In the genomic region with DNA sequence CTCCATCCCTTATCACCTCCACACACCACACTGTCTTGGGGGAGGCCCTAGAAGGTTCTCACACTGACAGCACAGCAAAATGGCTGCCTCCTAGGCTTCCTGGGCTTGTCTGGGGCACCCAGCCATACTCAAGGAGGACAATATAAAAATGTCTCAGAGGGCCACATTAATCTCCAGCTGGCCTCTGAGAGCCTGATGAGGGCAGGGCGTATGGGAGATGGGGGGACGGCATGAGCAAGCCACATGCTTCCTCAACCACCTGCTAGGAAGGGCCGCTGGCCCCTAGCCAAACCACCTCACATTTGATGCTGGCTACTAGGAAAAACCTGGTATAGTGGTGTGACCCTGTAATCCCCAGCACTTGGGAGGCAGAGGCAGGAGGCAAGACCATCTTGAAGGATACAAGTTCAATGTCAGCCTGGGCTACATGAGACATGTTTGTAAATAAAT, we compare ENCODE assay signal across 8 mouse cellular contexts. TPM values are rescaled to one million over a fixed set of nuclear protein-coding genes. Genes with fewer than 3 reads are reported as not detected.
DNase-seq lines count a peak whose midpoint lies in the region; ATAC-seq and TF ChIP-seq lines count a peak whose summit lies in the region.

No protein-coding gene starts in this region.

- TF ChIP-seq POLR2A in brain, embryonic 14.5 days (IDR thresholded peaks at IDR 0.05; ENCODE audit: borderline replicate concordance, extremely low read depth, insufficient read depth, insufficient read length, poor library complexity, severe bottlenecking), result no peak
- no peak for TF ChIP-seq POLR2A in limb, embryonic 14.5 days (IDR thresholded peaks at IDR 0.05; ENCODE audit: borderline replicate concordance, extremely low read depth, insufficient read depth, insufficient read length)

- ATAC-seq in heart, embryonic 15.5 days (replicated peaks; ENCODE audit: insufficient number of reproducible peaks, insufficient read depth, low FRiP score, low read depth), result no peak
- ATAC-seq in limb, embryonic 14.5 days (ENCODE audit: low FRiP score, low read depth), result no peak
- ATAC-seq in frontal cortex, adult (ENCODE audit: low TSS enrichment), result no peak
- no peak for ATAC-seq in monocyte, adult 5-6 weeks (replicated peaks; ENCODE audit: insufficient number of reproducible peaks, low FRiP score, low TSS enrichment, poor library complexity, severe bottlenecking)

- peak overlapping the region; percentile 52 for H3K4me3 ChIP-seq in heart, embryonic 15.5 days
- no peak overlapping the region for H3K4me3 ChIP-seq in limb, embryonic 14.5 days (replicated peaks; ENCODE audit: low read length)

- no peaks in the 10 kb centered on the region for H3K9me3 ChIP-seq in heart, embryonic 15.5 days (replicated peaks)
- H3K9me3 ChIP-seq in limb, embryonic 14.5 days (ENCODE audit: control insufficient read depth, low read length), result no peaks in the 10 kb centered on the region

- H3K4me2 ChIP-seq in heart, embryonic 15.5 days, result peak overlapping the region; percentile 63
- H3K4me2 ChIP-seq in limb, embryonic 14.5 days (replicated peaks; ENCODE audit: low read depth, low read length, severe bottlenecking), result no peak overlapping the region

- peaks cover 85% of the 10 kb centered on the region for H3K4me1 ChIP-seq in heart, embryonic 15.5 days (replicated peaks)
- peaks cover 25% of the 10 kb centered on the region for H3K4me1 ChIP-seq in limb, embryonic 14.5 days (ENCODE audit: control insufficient read depth, insufficient read depth, low read length)

- H3K27me3 ChIP-seq in heart, embryonic 15.5 days, result no peaks in the 10 kb centered on the region
- no peaks in the 10 kb centered on the region for H3K27me3 ChIP-seq in limb, embryonic 14.5 days (ENCODE audit: control insufficient read depth, insufficient read depth, low read length)

- peak overlapping the region; percentile 98 for H3K27ac ChIP-seq in heart, embryonic 15.5 days
- no peak overlapping the region for H3K27ac ChIP-seq in limb, embryonic 14.5 days (replicated peaks; ENCODE audit: low read depth, low read length)

- no peak for DNase-seq in heart, adult 9 months (ENCODE audit: low spot score in 2 of 2)
- peak; percentile 92 for DNase-seq in 416B (ENCODE audit: low read depth)
- DNase-seq in brain, embryonic 14.5 days (ENCODE audit: low read depth), result peak; percentile 18
- peak; percentile 25 for DNase-seq in limb, embryonic 14.5 days (ENCODE audit: low spot score)
- no peak for DNase-seq in layer of hippocampus, adult 8-10 months (ENCODE audit: low spot score in 2 of 2)

- H3K9ac ChIP-seq in heart, embryonic 15.5 days, result peak overlapping the region; percentile 59; the same call in 1 of the 2 replicates
- peak overlapping the region; percentile 8; the same call in 1 of the 2 replicates for H3K9ac ChIP-seq in limb, embryonic 14.5 days (ENCODE audit: low read depth, low read length, severe bottlenecking)

- 49% methylated on average over 3 of the region's 3 CpGs for WGBS in heart, embryonic 15.5 days
- 69% methylated on average over 3 of the region's 3 CpGs for WGBS in limb, embryonic 14.5 days

- H3K36me3 ChIP-seq in heart, embryonic 15.5 days, result no peaks in the 10 kb centered on the region
- H3K36me3 ChIP-seq in limb, embryonic 14.5 days (ENCODE audit: control insufficient read depth, insufficient read depth, low read length), result no peaks in the 10 kb centered on the region

- no peak for TF ChIP-seq CTCF in brain, embryonic 14.5 days (IDR thresholded peaks at IDR 0.05; ENCODE audit: borderline replicate concordance, extremely low read depth, insufficient read depth, insufficient read length)

RNA-seq across cellular contexts. Expression of gene Gm9821, which starts 3.3 kb away (rescaled TPM):
- 1.7 and 2.2 TPM in 2 replicates for polyA plus RNA-seq in heart, embryonic 15.5 days (2015; fragmentation: Nextera tagmentation; extraction: Ambion mirVana)
- not detected in 2 replicates for polyA plus RNA-seq in brain, embryonic 14.5 days (2012; rRNA removed)
- 0.05 TPM in 1 of 2 replicates, not detected in the other for polyA plus RNA-seq in limb, embryonic 14.5 days (2012; rRNA removed)
- polyA plus RNA-seq in limb, embryonic 14.5 days (2014; fragmentation: Nextera tagmentation; extraction: Ambion mirVana), result 0.37 and 0.56 TPM in 2 replicates
- not detected for total RNA-seq in layer of hippocampus, adult 8-10 months (2022)
- 0.29 to 0.97 TPM (median 0.32 TPM) in 3 replicates for total RNA-seq in monocyte, adult 5-6 weeks (2017)

RNA-seq across cellular contexts. Expression of gene Mdk, which starts 16.7 kb away (rescaled TPM):
- polyA plus RNA-seq in heart, embryonic 15.5 days (2015; fragmentation: Nextera tagmentation; extraction: Ambion mirVana), result 293 and 372 TPM in 2 replicates
- polyA plus RNA-seq in brain, embryonic 14.5 days (2012; rRNA removed), result 198 and 297 TPM in 2 replicates
- polyA plus RNA-seq in limb, embryonic 14.5 days (2012; rRNA removed), result 1,140 and 1,381 TPM in 2 replicates
- 1,171 and 1,392 TPM in 2 replicates for polyA plus RNA-seq in limb, embryonic 14.5 days (2014; fragmentation: Nextera tagmentation; extraction: Ambion mirVana)
- 10 to 100 TPM; 21.4 to 27.8 (median 24.1) TPM for total RNA-seq in layer of hippocampus, adult 8-10 months (2022)
- total RNA-seq in monocyte, adult 5-6 weeks (2017), result 10.2 TPM in 1 of 3 replicates, not detected in the others

RNA-seq across cellular contexts. Expression of gene Chrm4, which starts 21.8 kb away (rescaled TPM):
- not detected in 2 replicates for polyA plus RNA-seq in heart, embryonic 15.5 days (2015; fragmentation: Nextera tagmentation; extraction: Ambion mirVana)
- polyA plus RNA-seq in brain, embryonic 14.5 days (2012; rRNA removed), result 2.0 and 2.5 TPM in 2 replicates
- 0.47 and 0.88 TPM in 2 replicates for polyA plus RNA-seq in limb, embryonic 14.5 days (2012; rRNA removed)
- polyA plus RNA-seq in limb, embryonic 14.5 days (2014; fragmentation: Nextera tagmentation; extraction: Ambion mirVana), result 0.17 and 0.32 TPM in 2 replicates
- 10 to 100 TPM; 27.0 to 29.9 (median 29.1) TPM for total RNA-seq in layer of hippocampus, adult 8-10 months (2022)
- total RNA-seq in monocyte, adult 5-6 weeks (2017), result 0.29 TPM in 1 of 3 replicates, not detected in the others

RNA-seq across cellular contexts. Expression of gene Dgkz, which starts 26.8 kb away (rescaled TPM):
- 26.6 and 48.2 TPM in 2 replicates for polyA plus RNA-seq in heart, embryonic 15.5 days (2015; fragmentation: Nextera tagmentation; extraction: Ambion mirVana)
- polyA plus RNA-seq in brain, embryonic 14.5 days (2012; rRNA removed), result 89.7 and 102 TPM in 2 replicates
- 97.1 and 109 TPM in 2 replicates for polyA plus RNA-seq in limb, embryonic 14.5 days (2012; rRNA removed)
- polyA plus RNA-seq in limb, embryonic 14.5 days (2014; fragmentation: Nextera tagmentation; extraction: Ambion mirVana), result 40.4 and 42.4 TPM in 2 replicates
- total RNA-seq in layer of hippocampus, adult 8-10 months (2022), result 100 to 1,000 TPM; 463 to 479 (median 474) TPM
- total RNA-seq in monocyte, adult 5-6 weeks (2017), result 83.0 to 148 TPM (median 110 TPM) in 3 replicates

Comparison
In these comparisons a context has a peak if more than half of its experiments do, and no peak if none do; other contexts are left out.
1. DNase-seq: peak in 416B (single experiment), brain, embryonic 14.5 days (single experiment) and limb, embryonic 14.5 days (single experiment); none in heart, adult 9 months (0 of 2) and layer of hippocampus, adult 8-10 months (0 of 2).